Mouse (Mus musculus) intestine, postnatal 0 days (tissue): Measurements from ENCODE around the gene Prm3. TPM values are rescaled to one million over a fixed set of nuclear protein-coding genes. Genes with fewer than 3 reads are reported as not detected.

Source experiments
- ATAC-seq: fragments of 200-750 bp; cut with Nextera tagmentation; 2 replicates; pipeline ENCODE4 v1.8.0; 2017; ENCODE audit warnings: mild to moderate bottlenecking, moderate TSS enrichment, moderate library complexity
- H3K27ac ChIP-seq: fragments of 300-500 bp; sonication (generic); 2 replicates; pipeline ENCODE4 v1.5.1; 2014; ENCODE audit warnings: mild to moderate bottlenecking, low read depth, low read length, moderate library complexity
- H3K27me3 ChIP-seq: fragments of 300-500 bp; sonication (generic); replicated peaks from 2 replicates; pipeline ENCODE4 v1.6.1; 2014; ENCODE audit warnings: low read length, mixed read lengths; ENCODE audit not compliant: control insufficient read depth, insufficient read depth
- H3K36me3 ChIP-seq: fragments of 300-500 bp; sonication (generic); 2 replicates; pipeline ENCODE4 v1.6.1; 2014; ENCODE audit warnings: mild to moderate bottlenecking, moderate library complexity; ENCODE audit not compliant: control insufficient read depth, insufficient read depth
- H3K4me1 ChIP-seq: fragments of 300-500 bp; sonication (generic); replicated peaks from 2 replicates; pipeline ENCODE4 v1.6.1; 2014; ENCODE audit warnings: antibody characterized with exemption, low read length, mixed read lengths; ENCODE audit not compliant: control insufficient read depth, insufficient read depth
- H3K4me2 ChIP-seq: fragments of 300-500 bp; sonication (generic); replicated peaks from 2 replicates; pipeline ENCODE4 v1.6.1; 2014; ENCODE audit warnings: low read depth, mild to moderate bottlenecking, moderate library complexity
- H3K4me3 ChIP-seq: fragments of 300-500 bp; sonication (generic); 2 replicates; pipeline ENCODE4 v1.5.1; 2014; ENCODE audit warnings: low read depth, low read length
- H3K9ac ChIP-seq: fragments of 300-500 bp; sonication (generic); 2 replicates; pipeline ENCODE4 v1.6.1; 2014; ENCODE audit warnings: mild to moderate bottlenecking, low read depth, low read length
- H3K9me3 ChIP-seq: fragments of 300-500 bp; sonication (generic); 2 replicates; pipeline ENCODE4 v1.6.1; 2016; ENCODE audit warnings: mixed run types; ENCODE audit not compliant: control insufficient read depth
- CTCF ChIP-seq: sonication (generic); IDR thresholded peaks from 2 replicates; pipeline ENCODE4 v1.5.1; 2016; ENCODE audit warnings: low read depth, mild to moderate bottlenecking, control low read depth, antibody characterized with exemption, moderate library complexity
- WGBS: fragments of 180-500 bp; shearing (Covaris S2); extraction: QIAGEN DNeasy Blood & Tissue Kit; methylation state at CpG from one replicate; pipeline ENCODE4 v1.1.7; 2014; 5-methylcytosine and 5-hydroxymethylcytosine counted together
- polyA plus RNA-seq: library from polyadenylated mRNA; unstranded; fragments of >200 nt; fragmentation: Nextera tagmentation; extraction: Ambion mirVana; gene quantifications from 2 replicates; pipeline ENCODE4 v1.2.1, GENCODE M21; 2015

Gene Prm3
- polyA plus RNA-seq, 1 experiment from 2014 or later = not detected

DNA sequence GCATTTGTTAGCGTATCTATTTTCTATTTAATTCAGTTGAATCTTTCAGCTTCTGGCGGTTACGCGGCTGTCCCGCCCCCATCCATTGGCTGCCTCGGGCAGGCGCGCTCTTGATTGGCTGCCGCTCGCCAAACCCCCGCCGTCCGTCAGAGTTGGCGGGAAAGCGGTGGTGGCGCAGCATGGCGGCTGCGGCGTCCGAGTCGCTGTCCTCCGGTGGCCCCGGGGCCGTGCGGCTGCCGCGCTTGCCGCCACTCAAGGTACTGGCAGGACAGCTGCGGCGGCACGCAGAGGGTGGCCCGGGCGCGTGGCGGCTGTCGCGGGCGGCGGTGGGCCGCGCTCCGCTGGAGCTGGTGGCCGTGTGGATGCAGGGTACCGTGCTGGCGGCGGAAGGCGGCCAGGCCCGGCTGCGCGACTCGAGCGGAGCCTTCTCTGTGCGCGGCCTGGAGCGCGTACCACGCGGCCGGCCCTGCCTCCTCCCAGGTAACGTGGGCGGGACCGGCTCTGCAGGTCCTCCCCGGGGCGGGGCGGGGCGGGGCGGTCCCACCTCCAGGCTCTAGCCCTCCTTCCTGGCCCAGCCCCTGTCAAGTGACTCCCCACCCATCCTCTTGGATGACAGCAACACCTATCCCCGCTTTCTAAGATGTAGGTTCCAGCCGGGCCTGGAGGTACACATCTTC is 44.3 kb upstream of the Prm3 start, which contains the start of gene Rmi2:
TSS of gene Rmi2 (plus strand) at position 149 of the 677 bp plus-strand sequence.
- H3K4me2 ChIP-seq = peak within 1 kb of the TSS; percentile 98
- no peaks in the 10 kb centered on the region for H3K9me3 ChIP-seq
- H3K36me3 ChIP-seq = no peaks in the 10 kb centered on the region
- peak within 1 kb of the TSS; percentile 73; the same call in 1 of the 2 replicates for H3K27ac ChIP-seq
- no peaks in the 10 kb centered on the region for H3K27me3 ChIP-seq
- H3K9ac ChIP-seq = peak within 1 kb of the TSS; percentile 59
- under 1% methylated on average over 66 of the region's 69 CpGs for WGBS
- ATAC-seq = peak; percentile 87
- peak within 1 kb of the TSS; percentile 76 for H3K4me3 ChIP-seq
- 0 out of 2 replicates have a peak, but pooled peaks cover 7% of the 10 kb centered on the region for H3K4me1 ChIP-seq
- no peak for TF ChIP-seq CTCF

DNA sequence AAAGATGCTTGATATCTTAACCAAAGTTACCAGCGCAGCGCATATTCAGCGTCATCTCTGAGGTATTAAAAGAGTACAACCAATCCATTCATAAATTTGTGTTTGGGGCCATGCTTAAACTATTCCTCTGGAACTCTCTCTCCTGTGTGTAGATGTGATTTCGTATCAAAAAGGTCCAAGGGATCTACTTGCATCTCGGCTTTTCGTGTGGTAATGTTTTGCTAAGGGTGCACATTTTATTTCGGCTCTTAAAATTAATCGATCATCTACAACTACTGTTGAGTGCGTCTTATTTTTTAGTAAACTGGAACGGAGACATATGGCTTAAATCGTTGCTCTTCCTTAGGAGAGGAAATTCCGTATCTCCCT is 43.8 kb upstream of the Prm3 start:
- Histone ChIP-seq H3K27me3 (no peaks in the 10 kb centered on the region), H3K4me3 (peak overlapping the region; percentile 76), H3K9me3 (no peaks in the 10 kb centered on the region), H3K4me2 (peak overlapping the region; percentile 98), H3K27ac (no peak overlapping the region), H3K4me1 (0 out of 2 replicates have a peak, but pooled peaks cover 7% of the 10 kb centered on the region), H3K9ac (no peak overlapping the region), H3K36me3 (no peaks in the 10 kb centered on the region)
- no peak for TF ChIP-seq CTCF
- WGBS = 4% methylated on average over 12 of the region's 12 CpGs
- no peak for ATAC-seq

DNA sequence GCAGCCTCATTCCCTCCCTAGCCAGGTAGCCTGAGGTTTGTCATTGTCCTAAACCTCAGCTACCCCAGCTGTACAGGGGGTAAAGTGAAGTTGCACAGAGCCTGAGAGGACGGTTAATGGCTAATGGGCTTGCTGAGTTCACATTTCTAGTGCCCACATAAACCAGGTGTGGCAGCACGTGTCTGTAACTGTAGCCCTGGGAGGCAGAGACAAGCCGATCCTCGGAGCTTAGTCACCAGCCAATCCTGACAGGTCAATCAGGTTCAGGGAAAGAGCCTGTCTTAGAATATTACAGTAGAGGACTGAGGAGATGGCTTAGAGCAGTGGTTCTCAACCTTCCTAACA is 37.7 kb upstream of the Prm3 start:
- no peak for TF ChIP-seq CTCF
- H3K4me3 ChIP-seq = no peak overlapping the region
- no peak overlapping the region for H3K27ac ChIP-seq
- WGBS = 52% methylated on average over 4 of the region's 4 CpGs
- no peaks in the 10 kb centered on the region for H3K9me3 ChIP-seq
- no peak overlapping the region for H3K9ac ChIP-seq
- no peak overlapping the region for H3K4me2 ChIP-seq
- no peaks in the 10 kb centered on the region for H3K27me3 ChIP-seq
- ATAC-seq = peak; percentile 69
- 0 out of 2 replicates have a peak, but pooled peaks cover 4% of the 10 kb centered on the region for H3K4me1 ChIP-seq
- no peaks in the 10 kb centered on the region for H3K36me3 ChIP-seq

DNA sequence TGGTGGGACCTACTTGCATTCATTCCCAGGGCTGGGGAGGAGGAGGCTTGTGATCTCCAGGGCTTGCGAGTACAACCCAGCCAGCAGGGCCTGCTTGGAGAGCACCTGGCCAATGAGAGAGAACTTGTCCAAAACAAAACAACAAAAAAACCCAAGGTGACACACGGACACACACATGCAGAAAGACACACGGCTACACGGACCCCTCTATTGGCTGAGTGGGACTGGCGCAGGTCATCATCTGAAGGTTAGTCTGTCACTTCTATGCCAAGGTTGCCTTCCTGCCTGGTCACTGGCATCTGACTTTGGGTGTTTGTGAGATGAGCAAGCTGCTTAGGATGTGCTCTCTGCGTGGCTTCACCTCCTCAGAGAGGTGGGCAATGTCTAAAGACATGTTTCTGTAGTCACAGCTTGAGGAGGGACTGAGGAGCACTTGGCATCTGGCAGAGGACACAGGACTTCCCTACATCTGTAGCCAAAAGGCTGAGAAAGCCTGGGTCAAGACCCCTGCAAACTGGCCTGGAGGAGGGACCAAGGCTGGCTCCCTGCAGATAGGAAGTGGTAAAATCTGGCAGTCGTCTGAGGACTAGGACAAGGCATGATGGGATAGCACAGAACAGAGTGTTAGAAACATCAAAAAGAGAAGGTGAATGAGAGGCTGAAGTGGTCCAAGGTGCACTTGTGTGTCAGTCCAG is 37.2 kb upstream of the Prm3 start:
- Histone ChIP-seq H3K9me3 (no peaks in the 10 kb centered on the region), H3K4me2 (no peak overlapping the region), H3K9ac (no peak overlapping the region), H3K27me3 (no peaks in the 10 kb centered on the region), H3K4me3 (no peak overlapping the region), H3K36me3 (no peaks in the 10 kb centered on the region), H3K27ac (no peak overlapping the region), H3K4me1 (0 out of 2 replicates have a peak, but pooled peaks cover 4% of the 10 kb centered on the region)
- no peak for TF ChIP-seq CTCF
- 85% methylated on average over 7 of the region's 7 CpGs for WGBS
- no peak for ATAC-seq

DNA sequence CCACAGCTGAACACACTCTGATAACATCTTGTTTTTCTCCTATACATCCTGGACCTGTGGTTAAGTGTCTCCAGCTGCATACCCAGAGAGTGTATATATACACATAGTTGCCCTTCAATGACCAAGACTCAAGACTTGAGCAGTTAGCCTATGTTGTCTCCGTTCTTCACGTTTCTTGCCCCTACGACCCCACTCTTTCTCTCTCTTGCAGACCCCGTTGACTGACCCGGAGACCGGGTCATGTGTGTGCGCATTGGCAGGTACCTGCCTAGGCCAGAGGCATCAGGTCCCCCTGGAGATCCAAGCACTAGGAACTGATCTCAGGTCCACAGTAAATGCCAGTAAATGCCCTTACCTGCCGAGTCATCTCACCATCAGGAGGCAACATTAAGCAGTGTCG is 36.6 kb upstream of the Prm3 start:
- ATAC-seq = no peak

DNA sequence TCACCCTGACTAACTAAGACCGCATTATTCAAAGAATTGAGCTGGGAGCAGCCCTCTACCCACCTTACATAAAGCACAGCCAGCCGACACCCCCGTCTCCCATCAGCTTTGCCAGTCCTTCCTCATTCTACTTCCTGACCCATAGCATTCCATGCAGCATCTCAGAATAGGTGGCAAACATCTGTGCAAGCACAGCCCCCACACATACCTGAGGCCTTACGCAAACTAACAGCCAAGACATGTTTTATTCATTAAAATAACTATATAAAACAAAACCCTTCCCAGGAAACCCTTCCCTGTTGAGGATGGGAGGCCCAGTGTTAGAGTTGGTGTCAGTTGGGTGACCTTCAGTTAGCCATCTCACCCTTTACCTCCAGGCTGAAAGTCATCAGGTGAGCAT is 35.1 kb upstream of the Prm3 start:
- no peak overlapping the region for H3K4me3 ChIP-seq
- H3K27me3 ChIP-seq = no peaks in the 10 kb centered on the region
- TF ChIP-seq CTCF = no peak
- H3K9ac ChIP-seq = no peak overlapping the region
- H3K27ac ChIP-seq = no peak overlapping the region
- no peak for ATAC-seq
- no peak overlapping the region for H3K4me2 ChIP-seq
- H3K36me3 ChIP-seq = no peaks in the 10 kb centered on the region
- 0 out of 2 replicates have a peak, but pooled peaks cover 4% of the 10 kb centered on the region for H3K4me1 ChIP-seq
- no peaks in the 10 kb centered on the region for H3K9me3 ChIP-seq
- 85% methylated on average over 4 of the region's 4 CpGs for WGBS

More for the DNA sequence above, 36.6 kb upstream of the Prm3 start:
- no peaks in the 10 kb centered on the region for H3K9me3 ChIP-seq
- WGBS = 87% methylated on average over 9 of the region's 9 CpGs
- H3K9ac ChIP-seq = no peak overlapping the region
- 0 out of 2 replicates have a peak, but pooled peaks cover 4% of the 10 kb centered on the region for H3K4me1 ChIP-seq
- no peak overlapping the region for H3K27ac ChIP-seq
- no peaks in the 10 kb centered on the region for H3K27me3 ChIP-seq
- no peak overlapping the region for H3K4me2 ChIP-seq
- H3K4me3 ChIP-seq = no peak overlapping the region
- no peaks in the 10 kb centered on the region for H3K36me3 ChIP-seq
- TF ChIP-seq CTCF = no peak
